Mouse (Mus musculus) brain, adult 2 months (tissue): ENCODE data around the gene Mycs.

Experiments
- DNase-seq: peaks from one replicate; pipeline ENCODE4 v3.0.0; 2011; ENCODE audit warnings: low read depth, low spot score

Mycs gene

DNA sequence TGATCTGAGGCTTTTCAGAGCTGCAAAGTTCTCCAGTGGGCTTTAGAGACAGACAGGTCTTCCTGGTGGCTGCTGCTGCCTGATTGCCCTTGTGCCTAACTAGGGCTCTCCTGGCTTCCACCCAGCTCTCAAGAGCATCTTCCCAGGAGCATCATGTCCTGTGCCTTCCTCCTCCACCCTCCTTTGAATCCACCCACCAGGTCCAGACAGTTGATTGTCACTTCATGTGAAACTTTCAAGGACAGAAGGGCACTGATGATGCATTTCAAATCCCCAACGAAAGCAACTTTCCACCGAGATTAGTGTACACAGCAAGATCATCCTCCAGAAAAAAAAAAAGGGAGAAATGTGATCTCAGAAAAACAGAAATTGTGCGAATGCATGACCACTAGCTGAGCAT lies at the start of gene Mycs:
Gene Mycs (minus strand): TSS at position 101 of the 400 bp plus-strand sequence.
- no peak for DNase-seq

DNA sequence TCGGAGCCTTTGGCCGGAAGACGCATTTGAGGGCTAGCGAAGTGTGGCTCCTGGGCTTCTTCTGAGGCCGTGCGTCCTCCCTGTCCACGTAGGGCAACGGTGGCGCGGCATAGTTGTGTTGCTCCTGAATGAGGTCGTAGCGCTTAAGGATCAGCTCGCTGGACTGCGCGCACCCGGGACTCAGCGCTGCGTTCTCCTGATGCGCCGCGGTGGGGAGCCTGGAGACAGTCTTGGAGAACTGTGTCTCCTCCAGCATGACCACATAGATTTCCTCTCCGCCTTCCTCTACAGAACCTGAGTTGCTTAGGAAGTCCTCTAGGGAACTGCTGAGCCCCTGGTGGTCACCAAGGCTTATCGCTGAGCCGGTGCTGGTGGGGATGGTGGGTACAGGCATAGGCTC lies 1.0 kb downstream of the Mycs start:
- peak; percentile 20 for DNase-seq
